Mouse (Mus musculus): ENCODE results near the gene Lipt2.

Gene Lipt2

GRCm38 (mm10) chr7:100125166-100125565, 33.9 kb upstream of the Lipt2 start:
- peaks cover 19% of the 10 kb centered on the region for H3K4me1 ChIP-seq (replicated peaks; ENCODE audit: low read depth, low read length)
- 0 out of 2 replicates have a peak, but pooled peaks cover 2% of the 10 kb centered on the region for H3K27me3 ChIP-seq (ENCODE audit: insufficient read depth, low read length)
- no peak overlapping the region for H3K4me3 ChIP-seq (replicated peaks; ENCODE audit: low read length)
- H3K9me3 ChIP-seq (ENCODE audit: low read length) = peaks cover 3% of the 10 kb centered on the region; the same call in 1 of the 2 replicates
- H3K36me3 ChIP-seq (ENCODE audit: insufficient read depth, low read length) = no peaks in the 10 kb centered on the region
- TF ChIP-seq CTCF (conservative IDR thresholded peaks at IDR 0.05; ENCODE audit: low read length) (no peak), NANOG (IDR thresholded peaks at IDR 0.05; ENCODE audit: borderline replicate concordance, low read length) (no peak), POU5F1 (IDR thresholded peaks at IDR 0.05; ENCODE audit: borderline replicate concordance, low read length) (no peak)

GRCm38 (mm10) chr7:100126514-100126913, 32.6 kb upstream of the Lipt2 start:
- H3K27me3 ChIP-seq (ENCODE audit: insufficient read depth, low read length) = 0 out of 2 replicates have a peak, but pooled peaks cover 2% of the 10 kb centered on the region
- H3K4me1 ChIP-seq (replicated peaks; ENCODE audit: low read depth, low read length) = peaks cover 13% of the 10 kb centered on the region
- no peaks in the 10 kb centered on the region for H3K36me3 ChIP-seq (ENCODE audit: insufficient read depth, low read length)
- TF ChIP-seq NANOG (IDR thresholded peaks at IDR 0.05; ENCODE audit: borderline replicate concordance, low read length) = no peak
- TF ChIP-seq CTCF (conservative IDR thresholded peaks at IDR 0.05; ENCODE audit: low read length) = no peak
- no peak for TF ChIP-seq POU5F1 (IDR thresholded peaks at IDR 0.05; ENCODE audit: borderline replicate concordance, low read length)
- H3K9me3 ChIP-seq (ENCODE audit: low read length) = peaks cover 3% of the 10 kb centered on the region; the same call in 1 of the 2 replicates
- no peak overlapping the region for H3K4me3 ChIP-seq (replicated peaks; ENCODE audit: low read length)

- peaks cover 3% of the 10 kb centered on the region; the same call in 1 of the 2 replicates for H3K9me3 ChIP-seq (ENCODE audit: low read length)
- no peaks in the 10 kb centered on the region for H3K36me3 ChIP-seq (ENCODE audit: insufficient read depth, low read length)
- 0 out of 2 replicates have a peak, but pooled peaks cover 2% of the 10 kb centered on the region for H3K27me3 ChIP-seq (ENCODE audit: insufficient read depth, low read length)
- H3K4me1 ChIP-seq (replicated peaks; ENCODE audit: low read depth, low read length) = peaks cover 5% of the 10 kb centered on the region; the same call in 1 of the 2 replicates
- TF ChIP-seq POU5F1 (IDR thresholded peaks at IDR 0.05; ENCODE audit: borderline replicate concordance, low read length) (no peak), NANOG (IDR thresholded peaks at IDR 0.05; ENCODE audit: borderline replicate concordance, low read length) (no peak), CTCF (conservative IDR thresholded peaks at IDR 0.05; ENCODE audit: low read length) (no peak)
- H3K4me3 ChIP-seq (replicated peaks; ENCODE audit: low read length) = no peak overlapping the region
Observed at GRCm38 (mm10) chr7:100128262-100129041, 30.6 kb upstream of the Lipt2 start.

GRCm38 (mm10) chr7:100130592-100130991, 28.5 kb upstream of the Lipt2 start:
- Histone ChIP-seq H3K4me3 (replicated peaks; ENCODE audit: low read length) (no peak overlapping the region), H3K36me3 (ENCODE audit: insufficient read depth, low read length) (no peaks in the 10 kb centered on the region), H3K4me1 (replicated peaks; ENCODE audit: low read depth, low read length) (0 out of 2 replicates have a peak, but pooled peaks cover under 1% of the 10 kb centered on the region), H3K9me3 (ENCODE audit: low read length) (no peaks in the 10 kb centered on the region), H3K27me3 (ENCODE audit: insufficient read depth, low read length) (0 out of 2 replicates have a peak, but pooled peaks cover 2% of the 10 kb centered on the region)
- no peak for TF ChIP-seq POU5F1 (IDR thresholded peaks at IDR 0.05; ENCODE audit: borderline replicate concordance, low read length)
- no peak for TF ChIP-seq CTCF (conservative IDR thresholded peaks at IDR 0.05; ENCODE audit: low read length)
- no peak for TF ChIP-seq NANOG (IDR thresholded peaks at IDR 0.05; ENCODE audit: borderline replicate concordance, low read length)

GRCm38 (mm10) chr7:100132379-100132778, 26.7 kb upstream of the Lipt2 start:
- H3K9me3 ChIP-seq (ENCODE audit: low read length) = peaks cover 7% of the 10 kb centered on the region; the same call in 1 of the 2 replicates
- 0 out of 2 replicates have a peak, but pooled peaks cover 2% of the 10 kb centered on the region for H3K27me3 ChIP-seq (ENCODE audit: insufficient read depth, low read length)
- peaks cover 3% of the 10 kb centered on the region; the same call in 1 of the 2 replicates for H3K4me1 ChIP-seq (replicated peaks; ENCODE audit: low read depth, low read length)
- H3K36me3 ChIP-seq (ENCODE audit: insufficient read depth, low read length) = no peaks in the 10 kb centered on the region
- H3K4me3 ChIP-seq (replicated peaks; ENCODE audit: low read length) = no peak overlapping the region
- no peak for TF ChIP-seq NANOG (IDR thresholded peaks at IDR 0.05; ENCODE audit: borderline replicate concordance, low read length)

GRCm38 (mm10) chr7:100137038-100137437, 22.0 kb upstream of the Lipt2 start:
- Histone ChIP-seq H3K9me3 (ENCODE audit: low read length) (peaks cover 7% of the 10 kb centered on the region; the same call in 1 of the 2 replicates), H3K4me1 (replicated peaks; ENCODE audit: low read depth, low read length) (peaks cover 19% of the 10 kb centered on the region), H3K27me3 (ENCODE audit: insufficient read depth, low read length) (no peaks in the 10 kb centered on the region), H3K4me3 (replicated peaks; ENCODE audit: low read length) (no peak overlapping the region), H3K36me3 (ENCODE audit: insufficient read depth, low read length) (no peaks in the 10 kb centered on the region)
- no peak for TF ChIP-seq NANOG (IDR thresholded peaks at IDR 0.05; ENCODE audit: borderline replicate concordance, low read length)
- TF ChIP-seq POU5F1 (IDR thresholded peaks at IDR 0.05; ENCODE audit: borderline replicate concordance, low read length) = no peak
- no peak for TF ChIP-seq CTCF (conservative IDR thresholded peaks at IDR 0.05; ENCODE audit: low read length)

- no peaks in the 10 kb centered on the region for H3K27me3 ChIP-seq (ENCODE audit: insufficient read depth, low read length)
- peaks cover 7% of the 10 kb centered on the region; the same call in 1 of the 2 replicates for H3K9me3 ChIP-seq (ENCODE audit: low read length)
- peaks cover 19% of the 10 kb centered on the region for H3K4me1 ChIP-seq (replicated peaks; ENCODE audit: low read depth, low read length)
- no peak overlapping the region for H3K4me3 ChIP-seq (replicated peaks; ENCODE audit: low read length)
- no peaks in the 10 kb centered on the region for H3K36me3 ChIP-seq (ENCODE audit: insufficient read depth, low read length)
- TF ChIP-seq NANOG (IDR thresholded peaks at IDR 0.05; ENCODE audit: borderline replicate concordance, low read length) = no peak
- no peak for TF ChIP-seq CTCF (conservative IDR thresholded peaks at IDR 0.05; ENCODE audit: low read length)
- no peak for TF ChIP-seq POU5F1 (IDR thresholded peaks at IDR 0.05; ENCODE audit: borderline replicate concordance, low read length)
Observed at GRCm38 (mm10) chr7:100138075-100138474, 21.0 kb upstream of the Lipt2 start.

GRCm38 (mm10) chr7:100140591-100140990, 18.5 kb upstream of the Lipt2 start:
- H3K36me3 ChIP-seq (ENCODE audit: insufficient read depth, low read length) = no peaks in the 10 kb centered on the region
- H3K27me3 ChIP-seq (ENCODE audit: insufficient read depth, low read length) = no peaks in the 10 kb centered on the region
- H3K4me3 ChIP-seq (replicated peaks; ENCODE audit: low read length) = no peak overlapping the region
- peaks cover 22% of the 10 kb centered on the region for H3K9me3 ChIP-seq (ENCODE audit: low read length)
- H3K4me1 ChIP-seq (replicated peaks; ENCODE audit: low read depth, low read length) = peaks cover 19% of the 10 kb centered on the region
- TF ChIP-seq NANOG (IDR thresholded peaks at IDR 0.05; ENCODE audit: borderline replicate concordance, low read length) = no peak
- no peak for TF ChIP-seq POU5F1 (IDR thresholded peaks at IDR 0.05; ENCODE audit: borderline replicate concordance, low read length)

All from E14TG2a.4 (cell line).